Mouse (Mus musculus): ENCODE results near the gene Tmem177.

GRCm38 (mm10) chr1:119953456-119953855, 40.4 kb upstream of the Tmem177 start:
- no peak for TF ChIP-seq HCFC1 (IDR thresholded peaks at IDR 0.05; ENCODE audit: borderline replicate concordance, insufficient read depth, low read length)
- no peak for TF ChIP-seq MAFK (IDR thresholded peaks at IDR 0.05; ENCODE audit: insufficient read depth, low read depth, low read length)
- no peak for TF ChIP-seq ZC3H11A (IDR thresholded peaks at IDR 0.05; ENCODE audit: borderline replicate concordance, low read depth, low read length)
- TF ChIP-seq ZNF384 (IDR thresholded peaks at IDR 0.05; ENCODE audit: low read depth, low read length): no peak

Data from ES-E14 (cell line).